Mouse (Mus musculus) kidney, embryonic 14.5 days (tissue): ENCODE measurements around the gene Zzz3. TPM values are rescaled to one million over a fixed set of nuclear protein-coding genes. Genes with fewer than 3 reads are reported as not detected.
"Not testable (repeated sequence)": the region's sequence is repeated elsewhere in the genome, so short reads cannot be mapped to it uniquely, and the experiment has no call there.

Experiments
- ATAC-seq: fragments of 200-750 bp; cut with Nextera tagmentation; 2 replicates; pipeline ENCODE4 v1.8.0; 2017; ENCODE audit warnings: moderate number of reproducible peaks, mild to moderate bottlenecking, moderate TSS enrichment, moderate library complexity; ENCODE audit not compliant: low FRiP score, low TSS enrichment
- H3K27ac ChIP-seq: fragments of 300-500 bp; sonication (generic); 2 replicates; pipeline ENCODE4 v1.5.1; 2014; ENCODE audit warnings: low read depth, mild to moderate bottlenecking, low read length, moderate library complexity, mixed read lengths
- H3K27me3 ChIP-seq: fragments of 300-500 bp; sonication (generic); 2 replicates; pipeline ENCODE4 v1.6.1; 2014; ENCODE audit warnings: mild to moderate bottlenecking, low read length; ENCODE audit not compliant: control insufficient read depth, insufficient read depth
- H3K36me3 ChIP-seq: fragments of 300-500 bp; sonication (generic); 2 replicates; pipeline ENCODE4 v1.6.1; 2014; ENCODE audit warnings: low read length, mixed read lengths; ENCODE audit not compliant: control insufficient read depth, insufficient read depth
- H3K4me1 ChIP-seq: fragments of 300-500 bp; sonication (generic); 2 replicates; pipeline ENCODE4 v1.6.1; 2014; ENCODE audit warnings: low read length, mixed read lengths; ENCODE audit not compliant: control insufficient read depth, insufficient read depth
- H3K4me2 ChIP-seq: fragments of 300-500 bp; sonication (generic); replicated peaks from 2 replicates; pipeline ENCODE4 v1.6.1; 2014; ENCODE audit warnings: low read depth, mild to moderate bottlenecking, low read length
- H3K4me3 ChIP-seq: fragments of 300-500 bp; sonication (generic); 2 replicates; pipeline ENCODE4 v1.5.1; 2014; ENCODE audit warnings: mild to moderate bottlenecking, low read length
- H3K9ac ChIP-seq: fragments of 300-500 bp; sonication (generic); 2 replicates; pipeline ENCODE4 v1.6.1; 2014; ENCODE audit warnings: low read depth, mild to moderate bottlenecking, low read length, moderate library complexity
- H3K9me3 ChIP-seq: fragments of 300-500 bp; sonication (generic); 2 replicates; pipeline ENCODE4 v1.6.1; 2016; ENCODE audit warnings: low read length; ENCODE audit not compliant: control insufficient read depth
- WGBS: fragments of 180-500 bp; shearing (Covaris S2); extraction: QIAGEN DNeasy Blood & Tissue Kit; methylation state at CpG from one replicate; pipeline ENCODE4 v1.1.7; 2014; 5-methylcytosine and 5-hydroxymethylcytosine counted together
- polyA plus RNA-seq: library from polyadenylated mRNA; unstranded; fragments of >200 nt; fragmentation: Nextera tagmentation; extraction: Ambion mirVana; gene quantifications from 2 replicates; pipeline ENCODE4 v1.2.1, GENCODE M21; 2014

Gene Zzz3
- polyA plus RNA-seq, 1 experiment from 2014 or later = 70.8 TPM

DNA sequence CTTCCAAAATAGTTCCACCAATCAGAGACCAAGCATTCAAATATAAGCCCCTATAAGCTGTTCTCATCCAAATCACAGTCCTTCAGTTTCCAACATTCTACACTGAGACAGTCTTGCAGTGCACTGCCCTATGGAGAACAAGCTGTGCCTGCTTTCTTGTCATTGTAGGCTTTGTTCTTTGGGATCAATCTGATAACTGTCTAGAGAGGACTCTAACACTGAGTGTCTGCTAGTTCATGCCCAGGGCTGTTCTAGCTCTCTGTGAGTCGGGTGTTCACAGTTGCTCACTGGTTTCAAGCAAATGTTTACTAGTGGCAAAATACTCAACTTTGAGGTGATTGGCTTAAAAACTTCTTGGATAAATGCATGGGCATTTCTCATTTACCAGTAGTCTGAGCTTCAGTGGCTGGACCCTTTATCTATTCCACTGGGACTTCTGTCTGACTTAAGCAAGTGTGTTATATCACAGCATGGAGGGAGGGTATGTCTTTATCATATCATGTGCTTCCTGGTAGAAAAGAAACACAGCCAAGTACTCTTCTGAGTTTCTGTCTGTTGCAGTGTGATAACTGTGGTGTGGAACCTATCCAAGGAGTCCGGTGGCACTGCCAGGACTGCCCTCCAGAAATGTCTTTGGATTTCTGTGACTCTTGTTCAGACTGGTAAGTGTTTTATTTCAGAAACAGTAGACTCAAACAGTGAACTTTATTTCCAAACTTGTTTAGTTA lies 62.2 kb downstream of the Zzz3 start:
- ATAC-seq = no peak
- H3K4me3 ChIP-seq = no peak overlapping the region
- no peaks in the 10 kb centered on the region for H3K27me3 ChIP-seq
- H3K4me1 ChIP-seq = peaks cover 8% of the 10 kb centered on the region; the same call in 1 of the 2 replicates
- no peaks in the 10 kb centered on the region for H3K9me3 ChIP-seq
- whole genome bisulfite sequencing = 88% methylated on average over 2 of the region's 2 CpGs
- H3K4me2 ChIP-seq = no peak overlapping the region
- peaks cover 60% of the 10 kb centered on the region for H3K36me3 ChIP-seq
- no peak overlapping the region for H3K27ac ChIP-seq
- H3K9ac ChIP-seq = no peak overlapping the region

DNA sequence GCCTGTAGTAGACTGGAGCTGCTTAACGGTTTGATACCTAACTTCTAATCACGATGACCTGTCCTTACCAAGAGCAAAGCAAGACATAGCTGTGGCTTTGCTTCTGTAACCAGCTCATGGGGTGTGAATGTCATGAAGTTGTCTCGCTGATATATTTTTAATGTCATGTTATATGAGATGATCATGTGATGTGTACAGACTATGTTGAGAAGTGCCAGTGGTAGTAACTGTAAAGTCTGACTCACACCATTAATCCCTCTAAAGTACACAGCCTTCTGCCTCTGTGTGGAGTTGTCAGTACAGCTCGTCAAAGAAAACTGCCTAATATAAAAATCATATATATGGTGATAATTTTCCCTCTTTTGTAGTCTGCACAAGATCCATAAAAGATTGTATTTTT lies 63.6 kb downstream of the Zzz3 start:
- ATAC-seq, H3K27ac ChIP-seq, H3K4me1 ChIP-seq, H3K27me3 ChIP-seq, H3K4me2 ChIP-seq, H3K4me3 ChIP-seq, H3K9ac ChIP-seq, H3K9me3 ChIP-seq: not testable (repeated sequence)
- WGBS = 88% methylated on average over 4 of the region's 4 CpGs
- H3K36me3 ChIP-seq = peaks cover 57% of the 10 kb centered on the region

DNA sequence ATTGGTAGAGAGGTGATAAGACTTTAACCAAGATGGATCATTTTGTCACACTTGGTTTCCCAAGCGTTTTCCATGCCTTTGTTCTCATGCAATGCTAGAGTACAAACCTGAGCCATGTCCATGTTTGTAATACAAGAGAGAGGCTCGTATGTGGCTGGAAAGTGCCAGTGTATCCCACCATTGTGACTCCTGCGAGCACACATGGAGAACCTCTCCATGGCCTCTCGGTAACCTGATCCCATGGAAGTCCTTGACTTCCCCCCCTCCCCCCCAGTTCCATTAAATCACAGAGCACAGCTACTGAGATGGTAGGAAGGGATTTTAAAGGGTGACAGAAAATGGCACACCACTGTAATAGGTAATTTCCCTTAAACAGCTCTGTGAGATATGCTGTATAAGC lies 65.5 kb downstream of the Zzz3 start:
- Histone ChIP-seq H3K27me3 (no peaks in the 10 kb centered on the region), H3K4me3 (no peak overlapping the region), H3K9ac (no peak overlapping the region), H3K27ac (no peak overlapping the region), H3K4me1 (peaks cover 8% of the 10 kb centered on the region; the same call in 1 of the 2 replicates), H3K4me2 (no peak overlapping the region), H3K9me3 (no peaks in the 10 kb centered on the region), H3K36me3 (peaks cover 40% of the 10 kb centered on the region)
- ATAC-seq = peak; percentile 60; the same call in 1 of the 2 replicates
- 22% methylated on average over 4 of the region's 4 CpGs for WGBS

DNA sequence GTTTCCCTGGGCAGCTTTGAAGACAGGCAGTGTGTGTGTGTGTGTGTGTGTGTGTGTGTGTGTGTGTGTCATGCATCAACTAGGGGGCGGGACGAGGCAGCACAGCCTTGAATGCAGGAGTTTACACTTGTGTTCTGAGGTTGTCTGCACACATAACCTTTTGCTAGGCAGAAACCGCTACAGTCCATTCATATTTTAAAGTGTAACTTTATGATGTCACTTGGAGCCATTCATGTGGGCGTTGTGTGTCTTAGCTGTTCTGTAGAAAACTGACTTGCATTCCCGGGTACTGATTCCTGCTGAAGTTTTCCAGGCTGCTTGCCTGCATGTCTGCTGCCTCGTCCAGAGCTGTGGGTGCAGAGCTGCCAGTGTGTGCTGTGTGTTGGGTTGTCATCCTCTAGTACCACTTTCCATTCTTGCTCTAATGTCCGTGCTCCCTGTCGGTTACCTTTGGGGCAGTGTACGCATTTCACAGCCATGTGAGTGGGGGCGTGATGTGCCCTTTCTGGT lies 66.8 kb downstream of the Zzz3 start:
- no peak overlapping the region for H3K27ac ChIP-seq
- no peaks in the 10 kb centered on the region for H3K9me3 ChIP-seq
- no peak overlapping the region for H3K4me2 ChIP-seq
- no peak for ATAC-seq
- no peaks in the 10 kb centered on the region for H3K27me3 ChIP-seq
- 90% methylated on average over 10 of the region's 10 CpGs for WGBS
- H3K36me3 ChIP-seq = peaks cover 27% of the 10 kb centered on the region
- no peak overlapping the region for H3K9ac ChIP-seq
- peaks cover 8% of the 10 kb centered on the region; the same call in 1 of the 2 replicates for H3K4me1 ChIP-seq
- H3K4me3 ChIP-seq = no peak overlapping the region

DNA sequence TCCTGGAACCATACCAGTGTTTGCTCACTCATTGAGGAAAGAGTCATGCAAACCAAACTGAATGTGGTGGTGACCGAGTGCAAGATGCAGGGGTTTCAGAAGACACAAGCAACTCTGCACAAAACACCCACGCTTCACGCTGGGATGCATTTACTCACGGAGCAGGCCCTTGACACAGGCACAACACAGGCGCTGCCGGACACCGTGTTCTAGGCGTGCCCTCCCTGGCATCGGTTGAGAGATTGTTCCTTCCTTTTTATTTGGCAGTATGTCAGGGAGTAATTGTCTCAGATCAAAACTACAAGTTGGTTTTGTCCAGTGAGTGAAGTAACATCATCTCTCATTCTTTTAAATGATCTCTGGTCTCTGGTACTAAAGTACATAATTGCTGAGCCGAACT lies 67.6 kb downstream of the Zzz3 start:
- no peak overlapping the region for H3K4me2 ChIP-seq
- peaks cover 8% of the 10 kb centered on the region; the same call in 1 of the 2 replicates for H3K4me1 ChIP-seq
- H3K36me3 ChIP-seq = peaks cover 19% of the 10 kb centered on the region; the same call in 1 of the 2 replicates
- H3K4me3 ChIP-seq = no peak overlapping the region
- H3K9ac ChIP-seq = no peak overlapping the region
- H3K27me3 ChIP-seq = no peaks in the 10 kb centered on the region
- no peak overlapping the region for H3K27ac ChIP-seq
- H3K9me3 ChIP-seq = no peaks in the 10 kb centered on the region
- WGBS = 93% methylated on average over 10 of the region's 10 CpGs
- no peak for ATAC-seq

DNA sequence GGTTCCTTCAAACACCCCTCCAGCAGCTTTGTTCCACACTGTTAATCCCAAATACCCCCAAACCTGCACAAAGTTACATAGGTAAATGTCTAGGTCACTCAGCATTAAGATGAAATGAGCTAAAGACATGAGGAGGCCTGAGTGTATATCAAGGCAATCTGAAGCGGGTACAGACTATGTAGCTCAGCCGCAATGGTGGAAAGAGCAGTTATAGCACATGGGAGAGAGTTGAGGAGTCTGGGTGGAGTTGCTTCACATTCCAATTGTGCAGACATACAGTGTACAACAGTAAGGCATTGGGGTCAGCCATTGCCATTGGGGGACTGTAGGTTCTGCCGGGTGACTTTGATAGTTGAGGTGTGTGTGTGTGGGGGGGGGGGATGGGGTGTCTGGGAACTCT lies 69.2 kb downstream of the Zzz3 start:
- ATAC-seq = no peak

DNA sequence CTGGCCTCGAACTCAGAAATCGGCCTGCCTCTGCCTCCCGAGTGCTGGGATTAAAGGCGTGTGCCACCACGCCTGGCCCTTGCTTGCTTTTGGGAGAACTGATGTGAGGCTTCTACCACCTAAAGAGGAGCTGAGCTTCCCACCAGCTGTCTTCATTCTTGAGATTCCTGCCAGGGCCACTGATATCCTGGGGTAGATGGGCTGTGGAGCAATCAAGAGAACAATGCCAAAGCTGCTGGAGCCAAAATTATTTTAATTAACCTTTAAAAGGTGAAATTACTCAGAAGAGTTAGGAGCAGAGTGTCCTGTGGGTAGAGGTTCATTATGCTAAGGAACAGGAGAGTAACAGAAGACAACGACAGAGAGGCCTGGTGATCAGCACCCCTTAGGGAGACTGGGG lies 70.1 kb downstream of the Zzz3 start:
- ATAC-seq = no peak
- WGBS = 89% methylated on average over 5 of the region's 6 CpGs
- peaks cover 8% of the 10 kb centered on the region; the same call in 1 of the 2 replicates for H3K4me1 ChIP-seq
- no peaks in the 10 kb centered on the region for H3K9me3 ChIP-seq
- no peak overlapping the region for H3K27ac ChIP-seq
- H3K9ac ChIP-seq = no peak overlapping the region
- no peaks in the 10 kb centered on the region for H3K27me3 ChIP-seq
- no peak overlapping the region for H3K4me3 ChIP-seq
- peaks cover 13% of the 10 kb centered on the region; the same call in 1 of the 2 replicates for H3K36me3 ChIP-seq
- H3K4me2 ChIP-seq = no peak overlapping the region

More for the DNA sequence above, 69.2 kb downstream of the Zzz3 start:
- Histone ChIP-seq H3K9me3 (no peaks in the 10 kb centered on the region), H3K4me3 (no peak overlapping the region), H3K36me3 (peaks cover 14% of the 10 kb centered on the region; the same call in 1 of the 2 replicates), H3K4me1 (peaks cover 8% of the 10 kb centered on the region; the same call in 1 of the 2 replicates), H3K4me2 (no peak overlapping the region), H3K27me3 (no peaks in the 10 kb centered on the region), H3K9ac (no peak overlapping the region), H3K27ac (no peak overlapping the region)
- WGBS = 92% methylated on average over 3 of the region's 3 CpGs

DNA sequence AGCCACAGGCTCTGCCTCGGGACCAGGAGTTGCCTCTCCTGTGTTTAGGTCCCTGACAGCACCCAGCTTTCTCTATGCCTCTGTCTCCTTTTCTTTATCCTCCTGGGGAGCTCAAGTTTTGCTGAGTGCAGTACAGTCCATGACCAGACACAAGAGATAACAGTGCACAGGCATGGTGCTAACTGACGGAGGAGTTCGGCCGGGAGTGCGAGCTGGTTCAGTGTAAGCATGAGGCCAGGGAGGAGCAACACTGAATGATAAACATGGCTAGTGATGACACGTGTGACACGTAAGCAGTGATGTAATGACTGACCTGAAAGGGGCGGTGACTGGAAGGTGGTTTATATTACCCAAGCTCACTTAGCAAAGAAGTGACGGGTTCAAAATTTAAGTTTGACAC lies 71.6 kb downstream of the Zzz3 start:
- H3K36me3 ChIP-seq = peaks cover under 1% of the 10 kb centered on the region; the same call in 1 of the 2 replicates
- H3K27ac ChIP-seq = no peak overlapping the region
- no peaks in the 10 kb centered on the region for H3K9me3 ChIP-seq
- no peak for ATAC-seq
- no peak overlapping the region for H3K4me2 ChIP-seq
- no peaks in the 10 kb centered on the region for H3K4me1 ChIP-seq
- no peaks in the 10 kb centered on the region for H3K27me3 ChIP-seq
- no peak overlapping the region for H3K4me3 ChIP-seq
- WGBS = 88% methylated on average over 9 of the region's 9 CpGs
- H3K9ac ChIP-seq = no peak overlapping the region

DNA sequence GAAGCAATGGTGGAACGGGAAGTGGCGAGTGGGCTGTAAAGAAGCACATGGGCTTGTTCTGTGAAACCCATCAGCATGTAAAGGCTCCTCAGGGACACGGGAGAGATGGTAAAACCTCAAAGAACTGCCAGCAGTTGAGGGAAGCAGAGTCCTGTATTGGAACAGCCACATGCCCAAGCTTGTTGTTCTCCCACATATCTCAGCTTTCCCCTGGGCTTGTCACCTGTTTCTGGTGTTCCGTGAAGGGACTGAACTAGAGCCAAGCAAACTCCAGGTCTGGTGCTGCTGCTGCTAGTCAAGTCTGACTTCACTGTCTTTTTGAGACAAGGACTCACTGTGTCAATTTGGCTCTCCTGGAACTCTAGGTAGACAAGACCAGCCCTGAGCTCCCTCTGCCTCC lies 72.0 kb downstream of the Zzz3 start:
- Histone ChIP-seq H3K36me3 (no peaks in the 10 kb centered on the region; the same call in 1 of the 2 replicates), H3K27me3 (no peaks in the 10 kb centered on the region), H3K4me1 (no peaks in the 10 kb centered on the region), H3K4me3 (no peak overlapping the region), H3K9me3 (no peaks in the 10 kb centered on the region), H3K4me2 (no peak overlapping the region), H3K27ac (no peak overlapping the region), H3K9ac (no peak overlapping the region)
- WGBS = 77% methylated on average over 4 of the region's 4 CpGs
- no peak for ATAC-seq
